In genomic region chr14:55092011-55092577, GRCm38 (mm10) we compare ENCODE assay signal across 8 mouse cellular contexts. TPM values are rescaled to one million over a fixed set of nuclear protein-coding genes. Genes with fewer than 3 reads are reported as not detected.
A peak's percentile ranks its signal among the peaks of the same experiment; 100 is the strongest.
DNase-seq lines count a peak whose midpoint lies in the region; ATAC-seq and TF ChIP-seq lines count a peak whose summit lies in the region.

Zfhx2 (minus strand) TSS chr14:55092324.

- H3K9me3 ChIP-seq in MEL (replicated peaks; ENCODE audit: insufficient read depth, low read length), result no peaks in the 10 kb centered on the region
- H3K9me3 ChIP-seq in hindbrain, embryonic 10.5 days, result no peaks in the 10 kb centered on the region
- no peaks in the 10 kb centered on the region for H3K9me3 ChIP-seq in lung, postnatal 0 days (ENCODE audit: low read length)

- peak within 1 kb of the TSS; percentile 69 for H3K9ac ChIP-seq in MEL (ENCODE audit: control insufficient read depth, low read depth, low read length, poor library complexity, severe bottlenecking)
- H3K9ac ChIP-seq in lung, postnatal 0 days (replicated peaks; ENCODE audit: low read depth), result peak within 1 kb of the TSS; percentile 32

- H3K27ac ChIP-seq in MEL (ENCODE audit: control insufficient read depth, low read depth, low read length), result peak within 1 kb of the TSS; percentile 60
- peak within 1 kb of the TSS; percentile 97 for H3K27ac ChIP-seq in cerebellum, adult 2 months (ENCODE audit: insufficient read depth, low read length)
- peak within 1 kb of the TSS; percentile 95 for H3K27ac ChIP-seq in hindbrain, embryonic 10.5 days
- H3K27ac ChIP-seq in lung, postnatal 0 days (ENCODE audit: low read length), result no peak within 1 kb of the TSS; the same call in 1 of the 2 replicates

- H3K4me1 ChIP-seq in MEL (ENCODE audit: control insufficient read depth in 1 of 2, insufficient read depth in 2 of 2, low read length in 2 of 2), result peaks cover 0 to 12% of the 10 kb centered on the region in 2 experiments; a peak in 3 of 4 replicates
- peaks cover 26% of the 10 kb centered on the region for H3K4me1 ChIP-seq in cerebellum, adult 2 months (ENCODE audit: control insufficient read depth, insufficient read depth, low read length)
- peaks cover 75% of the 10 kb centered on the region for H3K4me1 ChIP-seq in hindbrain, embryonic 10.5 days (replicated peaks)
- peaks cover 5% of the 10 kb centered on the region for H3K4me1 ChIP-seq in lung, postnatal 0 days (ENCODE audit: insufficient read depth, low read depth, low read length)

- 1% methylated on average over 34 of the region's 34 CpGs for WGBS in cerebellum, adult 2 months
- under 1% methylated on average over 34 of the region's 34 CpGs for WGBS in hindbrain, embryonic 10.5 days
- WGBS in lung, postnatal 0 days, result under 1% methylated on average over 33 of the region's 34 CpGs

- H3K4me2 ChIP-seq in lung, postnatal 0 days (replicated peaks; ENCODE audit: low read depth, low read length), result peak within 1 kb of the TSS; percentile 72

- no peak for TF ChIP-seq EP300 in MEL (IDR thresholded peaks at IDR 0.05; ENCODE audit: low read depth in 1 of 2, low read length in 2 of 2)
- no peak for TF ChIP-seq EP300 in lung, postnatal 0 days (IDR thresholded peaks at IDR 0.05)

- no peak for TF ChIP-seq CTCF in MEL (IDR thresholded peaks at IDR 0.05 in 2 of 3, conservative IDR thresholded peaks at IDR 0.05 in 1 of 3; ENCODE audit: control insufficient read depth in 1 of 3, insufficient read depth in 1 of 3, low read depth in 2 of 3, low read length in 3 of 3, poor library complexity in 1 of 3, severe bottlenecking in 1 of 3)
- TF ChIP-seq CTCF in cerebellum, adult 2 months (IDR thresholded peaks at IDR 0.05; ENCODE audit: borderline replicate concordance, insufficient read depth, low read depth, low read length), result peak; percentile 9; the same call in 1 of the 2 replicates
- TF ChIP-seq CTCF in lung, postnatal 0 days (IDR thresholded peaks at IDR 0.05), result peak; percentile 32

- peak; percentile 96 for DNase-seq in MEL (ENCODE audit: low read depth, low spot score)
- DNase-seq in cerebellum, adult 2 months, result peak; percentile 95 to 98
- DNase-seq in forelimb bud, embryonic 11.5 days (ENCODE audit: low read depth, low spot score), result peak; percentile 89
- DNase-seq in hindbrain, embryonic 10.5 days (ENCODE audit: low spot score), result peak; percentile 95
- DNase-seq in layer of hippocampus, adult 9-11 months, result peak; percentile 97
- DNase-seq in lung, postnatal 0 days (ENCODE audit: low spot score), result peak; percentile 87
- peak; percentile 76 for DNase-seq in ovary, postnatal 14 days (ENCODE audit: low spot score)
- peak; percentile 94 for DNase-seq in thymus, postnatal 14 days

- TF ChIP-seq RAD21 in MEL (IDR thresholded peaks at IDR 0.05; ENCODE audit: low read depth, low read length), result no peak

- H3K36me3 ChIP-seq in MEL (ENCODE audit: control insufficient read depth in 1 of 2, insufficient read depth in 2 of 2, low read length in 2 of 2), result peaks cover 0 to 4% of the 10 kb centered on the region in 2 experiments; a peak in 1 of 4 replicates
- 0 out of 2 replicates have a peak, but pooled peaks cover 4% of the 10 kb centered on the region for H3K36me3 ChIP-seq in hindbrain, embryonic 10.5 days
- no peaks in the 10 kb centered on the region for H3K36me3 ChIP-seq in lung, postnatal 0 days (ENCODE audit: insufficient read depth, low read length)

- peak; percentile 87 for ATAC-seq in lung, postnatal 0 days

- TF ChIP-seq POLR2A in MEL (IDR thresholded peaks at IDR 0.05; ENCODE audit: control insufficient read depth in 1 of 2, insufficient read depth in 1 of 2, low read depth in 1 of 2, low read length in 2 of 2, poor library complexity in 1 of 2), result peak in 1 of 2 experiments; percentile 53; a peak in 2 of 4 replicates
- TF ChIP-seq POLR2A in cerebellum, adult 2 months (IDR thresholded peaks at IDR 0.05; ENCODE audit: borderline replicate concordance, insufficient read depth, low read length), result peak; percentile 77

- H3K4me3 ChIP-seq in MEL (ENCODE audit: control insufficient read depth in 1 of 2, insufficient read depth in 1 of 2, low read depth in 2 of 2, low read length in 2 of 2), result peak within 1 kb of the TSS; percentile 92 to 99
- H3K4me3 ChIP-seq in cerebellum, adult 2 months (replicated peaks; ENCODE audit: insufficient read depth, low read depth, low read length), result peak within 1 kb of the TSS; percentile 91
- H3K4me3 ChIP-seq in hindbrain, embryonic 10.5 days, result peak within 1 kb of the TSS; percentile 80
- peak within 1 kb of the TSS; percentile 62 for H3K4me3 ChIP-seq in lung, postnatal 0 days (ENCODE audit: low read depth, low read length)

- no peaks in the 10 kb centered on the region for H3K27me3 ChIP-seq in MEL (ENCODE audit: control insufficient read depth in 1 of 2, insufficient read depth in 2 of 2, low read length in 2 of 2)
- H3K27me3 ChIP-seq in cerebellum, adult 2 months (ENCODE audit: control insufficient read depth, insufficient read depth, low read length), result no peaks in the 10 kb centered on the region
- H3K27me3 ChIP-seq in hindbrain, embryonic 10.5 days (ENCODE audit: insufficient read depth, poor library complexity, severe bottlenecking), result 0 out of 2 replicates have a peak, but pooled peaks cover 6% of the 10 kb centered on the region
- no peaks in the 10 kb centered on the region for H3K27me3 ChIP-seq in lung, postnatal 0 days (replicated peaks; ENCODE audit: insufficient read depth, low read length)

- peaks cover 7% of the 10 kb centered on the region for H3K79me2 ChIP-seq in MEL (ENCODE audit: control insufficient read depth, insufficient read depth, low read length, poor library complexity)

TF ChIP-seq in MEL, 35 proteins besides CTCF, POLR2A, EP300 and RAD21:
- TF ChIP-seq TAL1 (IDR thresholded peaks at IDR 0.05; ENCODE audit: low read length) (no peak), SIN3A (IDR thresholded peaks at IDR 0.05; ENCODE audit: low read length) (peak; percentile 67), MAX (IDR thresholded peaks at IDR 0.05; ENCODE audit: low read length) (0 out of 2 replicates have a peak, but pooled peaks have one; percentile 1), HCFC1 (IDR thresholded peaks at IDR 0.05; ENCODE audit: low read depth, low read length) (peak; percentile 96), ETS1 (IDR thresholded peaks at IDR 0.05; ENCODE audit: low read depth, low read length) (0 out of 2 replicates have a peak, but pooled peaks have one; percentile 22), MXI1 (IDR thresholded peaks at IDR 0.05; ENCODE audit: low read depth, low read length) (no peak; the same call in 1 of the 2 replicates), TBP (IDR thresholded peaks at IDR 0.05; ENCODE audit: low read depth, low read length) (no peak), CHD2 (IDR thresholded peaks at IDR 0.05; ENCODE audit: low read length) (no peak), NRF1 (IDR thresholded peaks at IDR 0.05; ENCODE audit: insufficient read depth, low read depth, low read length, poor library complexity, severe bottlenecking) (peak; percentile 79), ELF1 (IDR thresholded peaks at IDR 0.05; ENCODE audit: low read depth, low read length) (peak; percentile 35), E2F4 (IDR thresholded peaks at IDR 0.05; ENCODE audit: borderline replicate concordance, low read depth, low read length) (no peak), MAZ (IDR thresholded peaks at IDR 0.05; ENCODE audit: low read depth, low read length) (peak; percentile 57)

RNA-seq across cellular contexts. Expression of gene Zfhx2, which starts in this region (rescaled TPM):
- 0.42 TPM in 2 replicates for total RNA-seq in MEL (2012; rRNA removed)
- polyA plus RNA-seq in MEL (2012; ENCODE audit: insufficient read depth in 1 of 2, insufficient read length in 2 of 2, low read depth in 1 of 2, low replicate concordance in 2 of 2, missing spikeins in 1 of 2), result 1 to 10 TPM in 1 of 2 experiments, not detected in 1; 3.2 TPM
- 10.7 and 11.0 TPM in 2 replicates for polyA plus RNA-seq in cerebellum, adult 2 months (2012; rRNA removed)
- 8.8 and 17.7 TPM in 2 replicates for polyA plus RNA-seq in hindbrain, embryonic 10.5 days (2016; fragmentation: Nextera tagmentation; extraction: Ambion mirVana)
- 1.0 and 1.7 TPM in 2 replicates for polyA plus RNA-seq in lung, postnatal 0 days (2015; fragmentation: Nextera tagmentation; extraction: Ambion mirVana)

Comparison
In these comparisons a context has a peak if more than half of its experiments do, and no peak if none do; other contexts are left out.
1. CTCF ChIP-seq: peak in cerebellum, adult 2 months (single experiment) and lung, postnatal 0 days (single experiment); none in MEL (0 of 3).
2. Peak in every context shown above with its lines, with median percentiles within 50 percentile points of each other: DNase-seq and H3K4me3 ChIP-seq.